Mouse (Mus musculus): ENCODE measurements around the gene Gm11554. TPM values are rescaled to one million over a fixed set of nuclear protein-coding genes. Genes with fewer than 3 reads are reported as not detected.

Gene Gm11554
- polyA plus RNA-seq, 1 experiment = not detected

- TF ChIP-seq POLR2A (IDR thresholded peaks at IDR 0.05; ENCODE audit: borderline replicate concordance, extremely low read depth, insufficient read depth, insufficient read length, poor library complexity, severe bottlenecking) (no peak), CTCF (IDR thresholded peaks at IDR 0.05; ENCODE audit: borderline replicate concordance, extremely low read depth, insufficient read depth, insufficient read length) (no peak)
These were observed 35.8 kb downstream of the Gm11554 start for GRCm38 (mm10) chr11:99768410-99768809.

GRCm38 (mm10) chr11:99758877-99759276 is 45.4 kb downstream of the Gm11554 start:
- DNase-seq (ENCODE audit: low read depth) = no peak
- TF ChIP-seq CTCF (IDR thresholded peaks at IDR 0.05; ENCODE audit: borderline replicate concordance, extremely low read depth, insufficient read depth, insufficient read length) = no peak
- no peak for TF ChIP-seq POLR2A (IDR thresholded peaks at IDR 0.05; ENCODE audit: borderline replicate concordance, extremely low read depth, insufficient read depth, insufficient read length, poor library complexity, severe bottlenecking)

More at GRCm38 (mm10) chr11:99768410-99768809, 35.8 kb downstream of the Gm11554 start:
- DNase-seq (ENCODE audit: low read depth) = no peak

Other genes with a start within 250 kb of the Gm11554 start
- not detected in 2 replicates for gene Krtap3-2, start 247.6 kb downstream of the Gm11554 start, polyA plus RNA-seq (2012; rRNA removed)
- gene Gm11939, start 245.0 kb downstream of the Gm11554 start, polyA plus RNA-seq (2012; rRNA removed) = not detected in 2 replicates
- gene Krtap3-1, start 237.8 kb downstream of the Gm11554 start, polyA plus RNA-seq (2012; rRNA removed) = not detected in 2 replicates
- gene Krtap1-5, start 223.4 kb downstream of the Gm11554 start, polyA plus RNA-seq (2012; rRNA removed) = not detected in 2 replicates
- not detected in 2 replicates for gene Krtap1-4, start 220.8 kb downstream of the Gm11554 start, polyA plus RNA-seq (2012; rRNA removed)
- not detected in 2 replicates for gene Krtap1-3, start 213.1 kb downstream of the Gm11554 start, polyA plus RNA-seq (2012; rRNA removed)
- not detected in 2 replicates for gene Krtap9-3, start 206.3 kb downstream of the Gm11554 start, polyA plus RNA-seq (2012; rRNA removed)
- not detected in 2 replicates for gene Gm11938, start 201.1 kb downstream of the Gm11554 start, polyA plus RNA-seq (2012; rRNA removed)
- not detected in 2 replicates for gene Gm11937, start 194.3 kb downstream of the Gm11554 start, polyA plus RNA-seq (2012; rRNA removed)
- not detected in 2 replicates for gene Krtap2-4, start 189.6 kb downstream of the Gm11554 start, polyA plus RNA-seq (2012; rRNA removed)
- gene Gm11562, start 184.0 kb downstream of the Gm11554 start, polyA plus RNA-seq (2012; rRNA removed) = not detected in 2 replicates
- not detected in 2 replicates for gene Krtap4-1, start 176.2 kb downstream of the Gm11554 start, polyA plus RNA-seq (2012; rRNA removed)
- not detected in 2 replicates for gene Krtap4-2, start 169.4 kb downstream of the Gm11554 start, polyA plus RNA-seq (2012; rRNA removed)
- not detected in 2 replicates for gene Krtap4-7, start 160.4 kb downstream of the Gm11554 start, polyA plus RNA-seq (2012; rRNA removed)
- gene Gm11555, start 154.2 kb downstream of the Gm11554 start, polyA plus RNA-seq (2012; rRNA removed) = not detected in 2 replicates
- gene Gm11563, start 145.5 kb downstream of the Gm11554 start, polyA plus RNA-seq (2012; rRNA removed) = not detected in 2 replicates
- not detected in 2 replicates for gene Krtap4-6, start 138.5 kb downstream of the Gm11554 start, polyA plus RNA-seq (2012; rRNA removed)
- not detected in 2 replicates for gene Gm14190, start 113.7 kb downstream of the Gm11554 start, polyA plus RNA-seq (2012; rRNA removed)
- not detected in 2 replicates for gene Gm14180, start 70.2 kb downstream of the Gm11554 start, polyA plus RNA-seq (2012; rRNA removed)
- gene Gm11595, start 31.5 kb downstream of the Gm11554 start, polyA plus RNA-seq (2012; rRNA removed) = not detected in 2 replicates
- gene Krtap4-8, start 23.7 kb downstream of the Gm11554 start, polyA plus RNA-seq (2012; rRNA removed) = not detected in 2 replicates
- gene Krtap4-9, start 19.2 kb downstream of the Gm11554 start, polyA plus RNA-seq (2012; rRNA removed) = not detected in 2 replicates
- not detected in 2 replicates for gene Gm11596, start 11.0 kb downstream of the Gm11554 start, polyA plus RNA-seq (2012; rRNA removed)
- not detected in 2 replicates for gene Gm11569, start 5.5 kb downstream of the Gm11554 start, polyA plus RNA-seq (2012; rRNA removed)
- gene Krtap4-13, start 5.4 kb upstream of the Gm11554 start, polyA plus RNA-seq (2012; rRNA removed) = not detected in 2 replicates
- not detected in 2 replicates for gene Gm11564, start 11.2 kb upstream of the Gm11554 start, polyA plus RNA-seq (2012; rRNA removed)
- not detected in 2 replicates for gene 2300003K06Rik, start 33.6 kb upstream of the Gm11554 start, polyA plus RNA-seq (2012; rRNA removed)
- not detected in 2 replicates for gene Krtap4-16, start 47.2 kb upstream of the Gm11554 start, polyA plus RNA-seq (2012; rRNA removed)
- gene Gm11568, start 53.5 kb upstream of the Gm11554 start, polyA plus RNA-seq (2012; rRNA removed) = not detected in 2 replicates
- gene Gm11559, start 60.0 kb upstream of the Gm11554 start, polyA plus RNA-seq (2012; rRNA removed) = not detected in 2 replicates
- not detected in 2 replicates for gene Krtap9-1, start 68.9 kb upstream of the Gm11554 start, polyA plus RNA-seq (2012; rRNA removed)
- not detected in 2 replicates for gene Gm11567, start 74.7 kb upstream of the Gm11554 start, polyA plus RNA-seq (2012; rRNA removed)
- not detected in 2 replicates for gene Krtap31-1, start 103.5 kb upstream of the Gm11554 start, polyA plus RNA-seq (2012; rRNA removed)
- gene Gm11565, start 110.3 kb upstream of the Gm11554 start, polyA plus RNA-seq (2012; rRNA removed) = not detected in 2 replicates
- not detected in 2 replicates for gene Krtap31-2, start 131.8 kb upstream of the Gm11554 start, polyA plus RNA-seq (2012; rRNA removed)
- not detected in 2 replicates for gene Krtap9-5, start 144.0 kb upstream of the Gm11554 start, polyA plus RNA-seq (2012; rRNA removed)
- gene Krtap29-1, start 174.6 kb upstream of the Gm11554 start, polyA plus RNA-seq (2012; rRNA removed) = not detected in 2 replicates
- gene Krtap16-1, start 182.2 kb upstream of the Gm11554 start, polyA plus RNA-seq (2012; rRNA removed) = 0.04 TPM in 1 of 2 replicates, not detected in the other
- 0.19 and 0.27 TPM in 2 replicates for gene Krtap17-1, start 189.5 kb upstream of the Gm11554 start, polyA plus RNA-seq (2012; rRNA removed)
- not detected in 2 replicates for gene Krt33a, start 211.8 kb upstream of the Gm11554 start, polyA plus RNA-seq (2012; rRNA removed)
- gene Krt33b, start 225.4 kb upstream of the Gm11554 start, polyA plus RNA-seq (2012; rRNA removed) = 0.04 TPM in 1 of 2 replicates, not detected in the other
- not detected in 2 replicates for gene Krt34, start 237.1 kb upstream of the Gm11554 start, polyA plus RNA-seq (2012; rRNA removed)
- not detected in 2 replicates for gene Krt31, start 246.1 kb upstream of the Gm11554 start, polyA plus RNA-seq (2012; rRNA removed)